Mouse (Mus musculus) stomach, embryonic 16.5 days (tissue): ENCODE measurements around the gene Spag16. TPM values are rescaled to one million over a fixed set of nuclear protein-coding genes. Genes with fewer than 3 reads are reported as not detected.

Experiments
- ATAC-seq: fragments of 200-750 bp; cut with Nextera tagmentation; 2 replicates; pipeline ENCODE4 v1.8.0; 2017; ENCODE audit warnings: moderate number of reproducible peaks, moderate TSS enrichment; ENCODE audit not compliant: insufficient read depth, low FRiP score
- H3K27ac ChIP-seq: fragments of 300-500 bp; sonication (generic); 2 replicates; pipeline ENCODE4 v1.5.1; 2014; ENCODE audit warnings: low read length
- H3K27me3 ChIP-seq: fragments of 300-500 bp; sonication (generic); 2 replicates; pipeline ENCODE4 v1.6.1; 2014; ENCODE audit warnings: low read length, control low read depth, mixed read lengths; ENCODE audit not compliant: control insufficient read depth, insufficient read depth
- H3K36me3 ChIP-seq: fragments of 300-500 bp; sonication (generic); 2 replicates; pipeline ENCODE4 v1.6.1; 2014; ENCODE audit warnings: low read length; ENCODE audit not compliant: control insufficient read depth, insufficient read depth
- H3K4me1 ChIP-seq: fragments of 300-500 bp; sonication (generic); 2 replicates; pipeline ENCODE4 v1.6.1; 2014; ENCODE audit warnings: low read length, control low read depth, mixed read lengths; ENCODE audit not compliant: control insufficient read depth, insufficient read depth
- H3K4me2 ChIP-seq: fragments of 300-500 bp; sonication (generic); 2 replicates; pipeline ENCODE4 v1.6.1; 2014; ENCODE audit warnings: low read depth, low read length, mixed read lengths
- H3K4me3 ChIP-seq: fragments of 300-500 bp; sonication (generic); replicated peaks from 2 replicates; pipeline ENCODE4 v1.5.1; 2014; ENCODE audit warnings: mild to moderate bottlenecking, low read length
- H3K9ac ChIP-seq: fragments of 300-500 bp; sonication (generic); 2 replicates; pipeline ENCODE4 v1.6.1; 2014; ENCODE audit warnings: low read length
- H3K9me3 ChIP-seq: fragments of 300-500 bp; sonication (generic); replicated peaks from 2 replicates; pipeline ENCODE4 v1.6.1; 2016; ENCODE audit warnings: low read length, control low read depth; ENCODE audit not compliant: control insufficient read depth
- WGBS: fragments of 180-500 bp; shearing (Covaris S2); extraction: QIAGEN DNeasy Blood & Tissue Kit; methylation state at CpG from one replicate; pipeline ENCODE4 v1.1.7; 2014; 5-methylcytosine and 5-hydroxymethylcytosine counted together
- polyA plus RNA-seq: library from polyadenylated mRNA; unstranded; fragments of >200 nt; fragmentation: Nextera tagmentation; extraction: Ambion mirVana; gene quantifications from 2 replicates; pipeline ENCODE4 v1.2.1, GENCODE M21; 2015

Gene Spag16
- polyA plus RNA-seq, 1 experiment from 2014 or later = 0.04 TPM

GRCm38 (mm10) chr1:70527134-70527533 is 700.4 kb downstream of the Spag16 start:
- H3K36me3 ChIP-seq = no peaks in the 10 kb centered on the region
- WGBS = 62% methylated on average over 2 of the region's 2 CpGs

DNA sequence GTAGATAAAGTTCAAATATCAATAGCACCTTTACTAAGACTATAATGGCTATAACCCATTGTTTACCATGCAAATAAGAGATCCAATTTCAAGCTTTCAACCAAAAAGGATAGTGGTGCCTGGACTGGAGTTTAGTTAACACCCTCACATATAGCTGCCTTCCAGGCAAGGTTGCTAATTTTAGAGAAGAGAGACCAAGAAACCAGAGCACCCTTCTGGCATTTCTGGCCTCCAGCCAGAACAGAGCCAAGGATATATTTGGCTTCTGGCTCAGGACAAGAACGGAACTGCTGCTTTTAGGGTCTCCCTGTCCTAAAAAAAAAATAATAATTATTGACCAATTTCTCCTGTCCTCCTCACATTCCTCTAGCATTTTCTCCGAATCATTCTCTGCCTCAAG is 703.0 kb downstream of the Spag16 start:
- no peaks in the 10 kb centered on the region for H3K36me3 ChIP-seq
- no peak overlapping the region for H3K9ac ChIP-seq
- no peak for ATAC-seq
- no peak overlapping the region for H3K27ac ChIP-seq
- no peaks in the 10 kb centered on the region for H3K4me1 ChIP-seq
- no peak overlapping the region for H3K4me2 ChIP-seq
- no peaks in the 10 kb centered on the region for H3K27me3 ChIP-seq
- WGBS = 63% methylated on average over 2 of the region's 2 CpGs
- no peak overlapping the region for H3K4me3 ChIP-seq
- H3K9me3 ChIP-seq = no peaks in the 10 kb centered on the region

More at GRCm38 (mm10) chr1:70527134-70527533, 700.4 kb downstream of the Spag16 start:
- Histone ChIP-seq H3K4me3 (no peak overlapping the region), H3K27me3 (no peaks in the 10 kb centered on the region), H3K27ac (no peak overlapping the region), H3K4me1 (no peaks in the 10 kb centered on the region), H3K4me2 (no peak overlapping the region), H3K9ac (no peak overlapping the region), H3K9me3 (0 out of 2 replicates have a peak, but pooled peaks cover 3% of the 10 kb centered on the region)
- ATAC-seq = no peak

GRCm38 (mm10) chr1:70551839-70552238 is 725.1 kb downstream of the Spag16 start:
- 62% methylated on average over 2 of the region's 2 CpGs for WGBS
- no peak overlapping the region for H3K27ac ChIP-seq
- H3K4me1 ChIP-seq = no peaks in the 10 kb centered on the region
- H3K9ac ChIP-seq = no peak overlapping the region
- H3K36me3 ChIP-seq = no peaks in the 10 kb centered on the region
- H3K27me3 ChIP-seq = no peaks in the 10 kb centered on the region
- no peaks in the 10 kb centered on the region for H3K9me3 ChIP-seq
- no peak for ATAC-seq
- no peak overlapping the region for H3K4me3 ChIP-seq
- H3K4me2 ChIP-seq = no peak overlapping the region

GRCm38 (mm10) chr1:70621805-70622204 is 795.0 kb downstream of the Spag16 start:
- no peaks in the 10 kb centered on the region for H3K27me3 ChIP-seq
- H3K36me3 ChIP-seq = no peaks in the 10 kb centered on the region
- no peaks in the 10 kb centered on the region for H3K4me1 ChIP-seq
- H3K4me3 ChIP-seq = no peak overlapping the region
- no peak overlapping the region for H3K27ac ChIP-seq
- no peak overlapping the region for H3K4me2 ChIP-seq
- H3K9ac ChIP-seq = no peak overlapping the region
- no peak for ATAC-seq
- WGBS = 85% methylated on average over 3 of the region's 3 CpGs
- no peaks in the 10 kb centered on the region for H3K9me3 ChIP-seq

- H3K36me3 ChIP-seq = no peaks in the 10 kb centered on the region
- H3K4me3 ChIP-seq = no peak overlapping the region
- no peak overlapping the region for H3K4me2 ChIP-seq
- ATAC-seq = no peak
- WGBS = 67% methylated on average over 5 of the region's 5 CpGs
- H3K27me3 ChIP-seq = no peaks in the 10 kb centered on the region
- H3K27ac ChIP-seq = no peak overlapping the region
- H3K4me1 ChIP-seq = no peaks in the 10 kb centered on the region
- no peak overlapping the region for H3K9ac ChIP-seq
- H3K9me3 ChIP-seq = no peaks in the 10 kb centered on the region
These were observed 798.2 kb downstream of the Spag16 start for GRCm38 (mm10) chr1:70624803-70625460.

- ATAC-seq = no peak
- H3K9me3 ChIP-seq = no peaks in the 10 kb centered on the region
- no peak overlapping the region for H3K4me2 ChIP-seq
- no peaks in the 10 kb centered on the region for H3K4me1 ChIP-seq
- WGBS = 87% methylated on average over 4 of the region's 4 CpGs
- no peak overlapping the region for H3K27ac ChIP-seq
- no peak overlapping the region for H3K4me3 ChIP-seq
- H3K9ac ChIP-seq = no peak overlapping the region
- no peaks in the 10 kb centered on the region for H3K36me3 ChIP-seq
- no peaks in the 10 kb centered on the region for H3K27me3 ChIP-seq
These were observed 825.9 kb downstream of the Spag16 start for GRCm38 (mm10) chr1:70652719-70653118.

- WGBS = 81% methylated on average over 2 of the region's 2 CpGs
- no peak for ATAC-seq
- Histone ChIP-seq H3K27ac (no peak overlapping the region), H3K9ac (no peak overlapping the region), H3K36me3 (no peaks in the 10 kb centered on the region), H3K9me3 (no peaks in the 10 kb centered on the region), H3K4me1 (no peaks in the 10 kb centered on the region), H3K27me3 (no peaks in the 10 kb centered on the region), H3K4me2 (no peak overlapping the region), H3K4me3 (no peak overlapping the region)
These were observed 865.8 kb downstream of the Spag16 start for GRCm38 (mm10) chr1:70692529-70692928.

DNA sequence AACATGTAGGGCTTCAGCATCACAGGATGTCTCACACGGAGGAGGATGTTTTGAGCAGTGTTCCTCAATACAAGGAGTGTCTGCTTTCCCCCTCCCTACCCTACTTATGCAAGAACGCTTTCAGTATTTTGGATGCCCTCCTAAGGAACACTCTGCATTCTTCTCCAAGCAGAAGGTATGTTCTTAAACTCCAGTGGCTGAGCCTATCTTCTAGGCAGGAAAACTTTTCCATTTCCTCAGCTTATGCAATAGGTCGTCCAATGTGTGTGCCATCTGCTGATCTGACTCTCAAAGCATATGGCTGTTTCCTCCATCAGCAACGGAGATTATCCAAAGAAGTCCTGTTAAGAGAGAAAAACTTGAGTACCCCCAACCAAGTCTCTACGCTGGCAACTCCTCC is 873.5 kb downstream of the Spag16 start:
- WGBS = 75% methylated on average over 5 of the region's 5 CpGs
- no peak overlapping the region for H3K4me3 ChIP-seq
- no peak overlapping the region for H3K9ac ChIP-seq
- no peaks in the 10 kb centered on the region for H3K27me3 ChIP-seq
- ATAC-seq = no peak
- H3K9me3 ChIP-seq = no peaks in the 10 kb centered on the region
- H3K4me2 ChIP-seq = no peak overlapping the region
- no peaks in the 10 kb centered on the region for H3K4me1 ChIP-seq
- no peak overlapping the region for H3K27ac ChIP-seq
- H3K36me3 ChIP-seq = no peaks in the 10 kb centered on the region

GRCm38 (mm10) chr1:70703934-70704333 is 877.2 kb downstream of the Spag16 start:
- H3K27ac ChIP-seq = no peak overlapping the region
- H3K4me3 ChIP-seq = no peak overlapping the region
- ATAC-seq = no peak
- H3K36me3 ChIP-seq = no peaks in the 10 kb centered on the region
- H3K4me2 ChIP-seq = no peak overlapping the region
- H3K27me3 ChIP-seq = no peaks in the 10 kb centered on the region
- no peaks in the 10 kb centered on the region for H3K4me1 ChIP-seq
- 41% methylated on average over 3 of the region's 3 CpGs for WGBS
- H3K9me3 ChIP-seq = no peaks in the 10 kb centered on the region
- no peak overlapping the region for H3K9ac ChIP-seq
